Comparison of ENCODE assay signal across 21 mouse cellular contexts in genomic region chr9:9124156-9124555, GRCm38 (mm10).
DNase-seq lines count a peak whose midpoint lies in the region; ATAC-seq and TF ChIP-seq lines count a peak whose summit lies in the region.
"Had no signal": no experiment of that assay in that cellular context is flagged by ENCODE, and none has a peak within 500 bp of the region (broad histone marks: within the 10 kb centered on the region; RNA-seq: fewer than 3 reads in every experiment).

No protein-coding gene starts in this region.

- DNase-seq in kidney, postnatal 0 days (ENCODE audit: low spot score), result peak; percentile 62
- DNase-seq in NIH3T3 (ENCODE audit: low read depth), result peak; percentile 70
- DNase-seq in frontal cortex, postnatal 14 days (ENCODE audit: low spot score in 2 of 2), result no peak
- DNase-seq in cerebellum, adult 2 months, result no peak
- DNase-seq: cerebellum, postnatal 10 days; gastrocnemius, postnatal 10 days; kidney, adult 2 months; kidney, postnatal 14 days; midbrain, embryonic 14.5 days; retina, postnatal 1 day; thymus, postnatal 25 days had no signal

- H3K4me3 ChIP-seq in kidney, postnatal 0 days (replicated peaks; ENCODE audit: low read depth, low read length), result no peak overlapping the region
- no peak overlapping the region for H3K4me3 ChIP-seq in kidney, embryonic 16.5 days (ENCODE audit: low read length)
- H3K4me3 ChIP-seq in embryonic fibroblast, embryonic 13.5 days (ENCODE audit: insufficient read depth, low read length), result no peak overlapping the region
- no peak overlapping the region for H3K4me3 ChIP-seq in myocyte
- no peak overlapping the region for H3K4me3 ChIP-seq in cerebellum, adult 2 months (replicated peaks; ENCODE audit: insufficient read depth, low read depth, low read length)
- H3K4me3 ChIP-seq: erythroblast, embryonic 14.5 days; forebrain, embryonic 13.5 days; heart, embryonic 12.5 days; hindbrain, embryonic 13.5 days; neural tube, embryonic 12.5 days; stomach, embryonic 15.5 days had no signal

- no peak overlapping the region for H3K4me2 ChIP-seq in kidney, postnatal 0 days (ENCODE audit: low read length)
- no peak overlapping the region for H3K4me2 ChIP-seq in kidney, embryonic 16.5 days (replicated peaks; ENCODE audit: low read depth, low read length)
- H3K4me2 ChIP-seq in myocyte (ENCODE audit: low read depth), result no peak overlapping the region
- H3K4me2 ChIP-seq: forebrain, embryonic 13.5 days; heart, embryonic 12.5 days; hindbrain, embryonic 13.5 days; neural tube, embryonic 12.5 days; stomach, embryonic 15.5 days had no signal

- H3K27me3 ChIP-seq in kidney, postnatal 0 days (ENCODE audit: insufficient read depth, low read length), result no peaks in the 10 kb centered on the region
- H3K27me3 ChIP-seq in kidney, embryonic 16.5 days (ENCODE audit: insufficient read depth, low read length), result no peaks in the 10 kb centered on the region
- no peaks in the 10 kb centered on the region for H3K27me3 ChIP-seq in myocyte (ENCODE audit: control insufficient read depth, insufficient read depth, insufficient read length)
- H3K27me3 ChIP-seq in cerebellum, adult 2 months (ENCODE audit: control insufficient read depth, insufficient read depth, low read length), result no peaks in the 10 kb centered on the region
- H3K27me3 ChIP-seq: forebrain, embryonic 13.5 days; heart, embryonic 12.5 days; hindbrain, embryonic 13.5 days; neural tube, embryonic 12.5 days; stomach, embryonic 15.5 days had no signal

- TF ChIP-seq CTCF in kidney, postnatal 0 days (IDR thresholded peaks at IDR 0.05; ENCODE audit: low read depth), result no peak
- no peak for TF ChIP-seq CTCF in embryonic fibroblast, embryonic 13.5 days (IDR thresholded peaks at IDR 0.05; ENCODE audit: borderline replicate concordance, insufficient read depth, low read length)
- no peak for TF ChIP-seq CTCF in cerebellum, adult 2 months (IDR thresholded peaks at IDR 0.05; ENCODE audit: borderline replicate concordance, insufficient read depth, low read depth, low read length)

- H3K9me3 ChIP-seq in kidney, postnatal 0 days (replicated peaks; ENCODE audit: low read length), result no peaks in the 10 kb centered on the region
- no peaks in the 10 kb centered on the region for H3K9me3 ChIP-seq in kidney, embryonic 16.5 days (ENCODE audit: low read length)
- H3K9me3 ChIP-seq: forebrain, embryonic 13.5 days; heart, embryonic 12.5 days; hindbrain, embryonic 13.5 days; neural tube, embryonic 12.5 days; stomach, embryonic 15.5 days had no signal

- peaks cover 55% of the 10 kb centered on the region for H3K79me2 ChIP-seq in myocyte (ENCODE audit: control insufficient read depth, insufficient read depth)

- WGBS in kidney, postnatal 0 days, result 52% methylated on average over 2 of the region's 2 CpGs
- WGBS in kidney, embryonic 16.5 days, result 48% methylated on average over 2 of the region's 2 CpGs
- 91% methylated on average over 2 of the region's 2 CpGs for WGBS in cerebellum, adult 2 months

- H3K27ac ChIP-seq in kidney, postnatal 0 days, result no peak overlapping the region
- no peak overlapping the region for H3K27ac ChIP-seq in kidney, embryonic 16.5 days (ENCODE audit: low read length)
- peak overlapping the region; percentile 87 for H3K27ac ChIP-seq in embryonic fibroblast, embryonic 13.5 days (ENCODE audit: insufficient read depth, low read length)
- H3K27ac ChIP-seq in cerebellum, adult 2 months (ENCODE audit: insufficient read depth, low read length), result no peak overlapping the region
- H3K27ac ChIP-seq: forebrain, embryonic 13.5 days; hindbrain, embryonic 13.5 days; liver, embryonic 14.5 days; neural tube, embryonic 12.5 days; stomach, embryonic 15.5 days had no signal

- H3ac ChIP-seq in myocyte (ENCODE audit: control insufficient read depth, insufficient read length), result no peak overlapping the region

- H3K36me3 ChIP-seq in kidney, postnatal 0 days (ENCODE audit: insufficient read depth, low read length), result no peaks in the 10 kb centered on the region
- H3K36me3 ChIP-seq in kidney, embryonic 16.5 days (ENCODE audit: insufficient read depth, low read length), result no peaks in the 10 kb centered on the region
- no peaks in the 10 kb centered on the region for H3K36me3 ChIP-seq in myocyte (ENCODE audit: control insufficient read depth, insufficient read depth)
- H3K36me3 ChIP-seq: heart, embryonic 12.5 days; hindbrain, embryonic 13.5 days; neural tube, embryonic 12.5 days; stomach, embryonic 15.5 days had no signal

- peaks cover 7% of the 10 kb centered on the region for H3K4me1 ChIP-seq in kidney, postnatal 0 days (replicated peaks; ENCODE audit: insufficient read depth, low read length)
- peaks cover 14% of the 10 kb centered on the region for H3K4me1 ChIP-seq in kidney, embryonic 16.5 days (ENCODE audit: insufficient read depth, low read length)
- peaks cover 19% of the 10 kb centered on the region for H3K4me1 ChIP-seq in embryonic fibroblast, embryonic 13.5 days (ENCODE audit: control insufficient read depth, insufficient read depth, low read length)
- no peaks in the 10 kb centered on the region for H3K4me1 ChIP-seq in cerebellum, adult 2 months (ENCODE audit: control insufficient read depth, insufficient read depth, low read length)
- H3K4me1 ChIP-seq: hindbrain, embryonic 13.5 days; neural tube, embryonic 12.5 days; stomach, embryonic 15.5 days had no signal

- TF ChIP-seq POLR2A in embryonic fibroblast, embryonic 13.5 days (IDR thresholded peaks at IDR 0.05; ENCODE audit: low read depth, low read length), result no peak
- TF ChIP-seq POLR2A in myocyte (IDR thresholded peaks at IDR 0.05; ENCODE audit: insufficient read length, low read depth), result no peak
- no peak for TF ChIP-seq POLR2A in cerebellum, adult 2 months (IDR thresholded peaks at IDR 0.05; ENCODE audit: borderline replicate concordance, insufficient read depth, low read length)

- ATAC-seq in kidney, postnatal 0 days (replicated peaks; ENCODE audit: low FRiP score, low read depth), result no peak
- no peak for ATAC-seq in kidney, embryonic 16.5 days (ENCODE audit: low FRiP score, low TSS enrichment)
- ATAC-seq: forebrain, embryonic 13.5 days had no signal

- no peak overlapping the region for H3K9ac ChIP-seq in kidney, postnatal 0 days (ENCODE audit: low read depth, low read length)
- no peak overlapping the region for H3K9ac ChIP-seq in kidney, embryonic 16.5 days (replicated peaks; ENCODE audit: low read length)
- H3K9ac ChIP-seq: forebrain, embryonic 13.5 days; heart, embryonic 12.5 days; hindbrain, embryonic 13.5 days; liver, embryonic 14.5 days; neural tube, embryonic 12.5 days; stomach, embryonic 15.5 days had no signal

TF ChIP-seq in myocyte, 11 proteins besides CTCF, POLR2A, EP300 and RAD21:
- TF ChIP-seq MYOG (IDR thresholded peaks at IDR 0.05; ENCODE audit: control insufficient read depth in 1 of 3, insufficient read depth in 1 of 3, insufficient read length in 2 of 3, low read depth in 2 of 3) (no peak), REST (IDR thresholded peaks at IDR 0.05; ENCODE audit: insufficient read depth, insufficient read length) (no peak), CEBPB (IDR thresholded peaks at IDR 0.05; ENCODE audit: insufficient read depth, poor library complexity, severe bottlenecking) (peak; percentile 16; the same call in 1 of the 2 replicates), MAX (IDR thresholded peaks at IDR 0.05; ENCODE audit: low read depth) (no peak), USF1 (IDR thresholded peaks at IDR 0.05; ENCODE audit: low read depth) (no peak), TCF12 (IDR thresholded peaks at IDR 0.05; ENCODE audit: insufficient read depth, poor library complexity, severe bottlenecking) (no peak), TCF3 (IDR thresholded peaks at IDR 0.05; ENCODE audit: insufficient read length, low read depth) (no peak), E2F4 (IDR thresholded peaks at IDR 0.05; ENCODE audit: insufficient read depth) (no peak), POLR2AphosphoS2 (IDR thresholded peaks at IDR 0.05; ENCODE audit: insufficient read length, low read depth) (no peak)
TF ChIP-seq in myocyte: peak in this region for 1.

Comparison
In these comparisons a context has a peak if more than half of its experiments do, and no peak if none do; other contexts are left out.
1. DNase-seq: peak in kidney, postnatal 0 days (single experiment) and NIH3T3 (single experiment); none in frontal cortex, postnatal 14 days (0 of 2) and cerebellum, adult 2 months (0 of 2).